Mouse (Mus musculus) CD4-positive helper T cell, adult 2 months (primary cell): ENCODE data around the gene Cramp1l.
"Not testable (repeated sequence)": the region's sequence is repeated elsewhere in the genome, so short reads cannot be mapped to it uniquely, and the experiment has no call there.

ENCODE experiments used
- DNase-seq: peaks from one replicate; pipeline ENCODE4 v3.0.0-alpha.2; 2012; ENCODE audit warnings: low read depth, missing footprints, low spot score

Cramp1l gene

DNA sequence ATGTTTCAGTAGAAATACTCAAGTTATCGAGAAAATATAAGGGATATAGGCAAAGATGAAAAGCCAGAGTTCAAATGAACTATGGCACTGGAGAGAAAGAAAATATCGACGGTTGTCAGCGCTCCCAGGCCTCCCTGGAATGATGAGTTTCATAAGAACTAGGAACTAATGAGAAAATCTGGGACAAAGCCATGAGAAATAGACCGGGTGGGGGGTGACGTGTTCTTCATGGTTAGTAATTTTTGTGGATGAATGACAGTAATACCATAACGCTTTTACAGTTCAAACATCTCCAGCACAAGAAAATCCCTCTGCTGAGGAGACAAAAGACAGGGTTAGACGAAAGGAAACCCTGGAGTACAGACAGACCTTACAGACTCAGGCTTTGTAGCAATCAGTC, 56.2 kb downstream of the Cramp1l start:
- DNase-seq: no peak

DNA sequence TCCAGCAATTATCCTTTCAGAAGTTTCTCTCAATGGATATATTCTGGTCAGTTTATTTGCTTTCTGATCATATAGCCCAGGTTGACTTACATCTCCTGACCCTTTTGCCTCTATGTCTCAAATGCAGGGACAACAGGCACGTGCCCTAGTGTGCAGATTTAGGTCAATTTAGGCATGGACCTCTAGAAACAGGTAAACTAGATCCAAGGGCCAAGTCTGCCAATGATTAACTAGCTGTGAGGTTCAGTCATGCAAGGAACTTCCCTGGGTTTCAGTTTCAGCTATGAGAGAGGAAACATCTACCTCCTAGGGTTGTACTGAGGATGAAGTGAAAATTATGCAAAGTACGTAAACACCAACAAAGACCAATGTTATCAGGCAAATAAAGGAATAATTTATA, 62.3 kb downstream of the Cramp1l start:
- DNase-seq: no peak

DNA sequence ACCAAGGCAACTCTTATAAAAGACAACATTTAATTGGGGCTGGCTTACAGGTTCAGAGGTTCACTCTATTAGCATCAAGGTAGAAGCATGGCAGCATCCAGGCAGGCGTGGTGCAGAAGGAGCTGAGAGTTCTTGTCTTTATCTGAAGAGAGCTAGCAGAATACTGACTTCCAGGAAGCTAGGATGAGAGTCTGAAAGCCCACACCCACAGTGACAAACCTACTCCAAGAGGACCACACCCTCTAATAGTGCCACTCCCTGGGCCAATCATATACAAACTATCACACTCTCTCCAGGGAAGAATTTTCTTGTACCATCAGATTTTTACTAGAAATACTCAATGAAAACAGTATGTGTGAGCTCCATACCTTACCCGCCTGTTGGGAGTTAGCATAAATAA, 64.9 kb downstream of the Cramp1l start:
- DNase-seq: no peak

DNA sequence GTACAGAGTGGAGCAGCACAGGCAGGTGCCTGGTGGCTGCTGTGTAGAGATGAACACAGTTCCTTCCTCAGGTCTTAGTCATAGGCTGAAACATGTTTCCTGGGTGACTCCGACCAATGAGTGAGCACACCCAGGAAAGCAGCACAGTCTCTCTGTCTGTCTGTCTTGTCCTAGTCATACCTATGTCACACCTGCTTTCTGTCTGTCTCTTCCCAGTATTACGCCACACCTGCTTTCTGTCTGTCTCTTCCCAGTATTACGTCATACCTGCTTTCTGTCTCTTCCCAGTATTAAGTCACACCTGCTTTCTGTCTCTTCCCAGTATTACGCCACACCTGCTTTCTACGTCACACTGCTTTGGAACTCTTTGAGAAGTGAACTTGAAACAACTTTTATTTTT, 67.4 kb downstream of the Cramp1l start:
- no peak for DNase-seq

DNA sequence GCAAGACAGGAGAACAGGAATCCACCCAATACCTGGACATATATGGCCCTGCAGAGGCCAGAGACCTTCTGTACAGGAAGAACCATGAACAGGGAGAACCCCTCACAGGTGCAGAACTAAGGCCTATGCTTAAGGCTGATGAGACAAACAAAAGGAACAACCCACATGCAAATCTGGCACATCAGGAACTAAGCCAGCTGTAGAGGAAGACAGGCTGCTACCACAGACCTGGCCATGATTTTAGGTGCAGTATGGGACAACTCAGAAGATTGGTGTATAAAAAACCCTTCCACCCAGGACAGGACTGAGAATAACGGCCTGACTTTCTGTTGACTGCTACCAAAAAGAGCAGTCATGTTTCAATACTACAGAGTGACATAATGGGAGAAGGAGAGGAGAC, 72.0 kb downstream of the Cramp1l start:
- not testable (repeated sequence) for DNase-seq

DNA sequence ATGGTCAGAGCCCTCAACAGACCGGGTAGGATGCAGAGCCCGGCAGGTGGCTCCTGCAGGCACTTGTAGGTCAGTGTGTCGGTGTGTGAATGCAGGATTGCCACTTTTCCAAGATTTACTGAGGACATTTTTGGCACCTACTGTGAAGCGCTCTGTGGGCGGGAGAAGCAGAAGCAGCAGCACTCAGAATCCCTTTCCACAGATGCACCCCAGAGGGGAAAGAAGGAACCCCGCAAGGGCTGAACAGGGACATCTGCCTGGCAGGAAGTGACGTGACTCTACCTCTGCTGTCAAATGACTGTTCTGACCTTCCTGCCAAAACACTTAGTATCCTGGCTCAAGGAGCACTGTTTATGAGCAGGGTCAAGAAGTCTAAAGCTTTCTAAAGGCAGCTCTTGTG, 72.6 kb downstream of the Cramp1l start:
- DNase-seq: no peak

DNA sequence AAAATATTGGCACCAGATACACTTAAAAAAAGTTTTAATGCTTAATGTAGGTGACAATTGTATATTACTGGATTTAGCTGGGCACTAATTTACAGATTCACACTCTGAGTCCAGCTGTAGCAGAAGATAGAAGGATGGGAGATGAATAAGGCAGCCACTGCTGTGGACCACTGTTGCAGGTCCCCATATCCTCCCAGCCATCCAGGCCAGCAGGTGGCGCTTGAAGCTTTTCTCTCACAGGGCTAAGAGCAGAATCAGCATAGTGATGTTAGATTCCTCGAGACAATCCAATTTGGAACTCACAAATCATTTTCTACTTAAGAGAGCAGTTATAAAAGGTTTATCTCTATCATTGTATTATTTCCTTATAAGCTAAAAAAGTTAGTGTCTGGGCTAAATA, 73.1 kb downstream of the Cramp1l start:
- DNase-seq: peak; percentile 26

DNA sequence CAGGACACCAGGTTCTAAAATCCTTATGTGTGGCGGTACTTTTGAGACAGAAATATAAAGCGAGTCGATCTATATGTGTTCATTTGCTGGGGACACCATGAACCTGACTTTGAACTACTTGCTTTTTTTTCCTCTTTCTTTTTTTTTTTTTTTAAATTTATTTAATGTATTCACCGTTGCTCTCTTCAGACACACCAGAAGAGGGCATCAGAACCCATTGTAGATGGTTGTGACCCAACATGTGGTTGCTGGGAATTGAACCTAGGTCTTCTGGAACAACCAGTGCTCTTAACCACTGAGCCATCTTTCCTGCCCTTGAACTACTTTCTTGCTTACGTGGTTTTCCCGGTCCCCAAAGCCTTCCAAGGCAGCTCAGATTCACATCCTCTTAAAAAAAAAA, 78.3 kb downstream of the Cramp1l start:
- peak; percentile 16 for DNase-seq

DNA sequence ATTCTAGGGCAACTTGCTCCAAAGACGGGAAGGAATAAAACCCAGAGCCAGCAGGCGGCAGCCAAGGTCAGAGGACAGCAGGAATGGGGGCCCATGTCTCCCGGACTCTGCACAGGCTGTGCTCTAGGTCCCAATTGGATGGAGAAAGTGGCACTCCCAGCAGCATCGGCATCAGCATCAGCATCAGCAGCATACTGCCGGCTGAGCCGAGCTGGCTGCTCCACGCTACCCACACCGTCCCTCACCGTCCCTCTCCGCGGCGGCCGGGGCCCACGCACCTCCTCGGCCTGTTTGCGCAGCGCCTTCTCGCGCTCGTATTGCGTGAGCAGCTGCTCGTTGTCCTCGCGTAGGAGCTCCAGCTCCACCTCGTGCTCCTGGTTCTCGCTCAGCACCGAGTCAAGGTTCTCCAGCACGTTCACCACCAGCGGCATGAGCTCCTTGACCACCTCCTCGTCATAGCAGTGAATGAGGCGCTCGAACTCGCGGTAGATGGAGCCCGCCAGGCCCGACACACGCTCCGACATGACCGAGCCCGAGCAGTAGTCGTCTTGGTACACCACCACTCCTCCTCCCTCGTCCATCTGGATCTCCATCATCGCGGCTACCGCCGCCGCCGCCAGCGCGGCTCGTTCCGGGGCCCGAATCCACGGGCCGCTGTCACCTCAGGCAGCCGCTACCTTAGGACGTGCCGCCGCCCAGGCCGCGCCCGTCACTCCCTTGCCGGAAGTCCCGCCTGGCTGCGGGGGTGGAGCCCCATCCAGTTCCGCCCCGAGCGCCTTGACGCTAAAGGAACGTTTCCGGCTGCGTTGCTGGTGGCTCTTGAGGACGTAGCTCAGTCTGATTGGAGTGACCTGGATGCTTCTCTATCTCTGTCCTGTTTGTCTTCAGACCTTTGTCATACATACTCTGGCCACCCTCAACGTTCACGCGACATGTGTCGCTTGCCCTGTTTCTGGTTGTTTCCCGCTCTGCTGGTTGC, 79.0 kb downstream of the Cramp1l start, which contains the start of gene Mapk8ip3:
Mapk8ip3 (minus strand) TSS at position 719 of the 979 bp plus-strand sequence.
- DNase-seq: peak; percentile 96

DNA sequence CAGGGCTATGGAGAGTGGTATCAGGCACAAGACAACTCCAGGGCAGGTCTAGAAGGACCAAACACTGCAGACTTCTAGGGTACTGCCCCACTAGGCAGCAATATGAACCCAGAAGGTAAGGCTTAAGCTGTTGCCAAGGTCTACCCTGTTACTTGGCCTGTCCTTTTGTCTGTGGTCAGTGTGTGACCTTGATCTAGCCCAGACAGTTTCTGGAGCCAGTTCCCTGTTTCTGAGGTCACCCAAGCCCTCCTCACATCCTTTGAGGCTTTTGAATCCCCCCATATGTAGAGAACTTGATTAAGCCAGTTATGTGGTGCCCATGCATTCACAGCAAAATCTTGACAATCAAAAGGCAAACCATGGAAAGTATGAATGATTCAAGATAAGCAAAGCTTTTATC, 79.9 kb downstream of the Cramp1l start:
- peak; percentile 10 for DNase-seq

DNA sequence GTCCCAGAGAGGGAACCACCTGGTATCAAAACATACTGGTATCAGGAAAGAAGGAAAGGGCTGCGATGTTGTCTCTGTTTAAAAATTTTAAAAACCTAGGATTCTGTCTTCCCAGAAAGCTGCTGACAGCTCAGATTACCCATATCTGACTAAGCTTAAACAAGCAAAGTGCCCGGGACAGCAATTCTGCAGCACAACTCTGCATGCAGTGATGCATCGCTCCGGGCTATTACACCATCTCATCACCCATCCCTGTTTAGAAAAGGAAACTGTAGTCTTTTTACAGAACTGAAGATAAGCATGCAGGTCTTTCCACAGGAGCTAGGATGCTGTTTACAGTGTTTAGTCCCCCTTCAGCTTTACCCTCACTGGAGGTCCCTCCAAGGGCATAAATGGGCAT, 80.7 kb downstream of the Cramp1l start:
- DNase-seq: no peak

DNA sequence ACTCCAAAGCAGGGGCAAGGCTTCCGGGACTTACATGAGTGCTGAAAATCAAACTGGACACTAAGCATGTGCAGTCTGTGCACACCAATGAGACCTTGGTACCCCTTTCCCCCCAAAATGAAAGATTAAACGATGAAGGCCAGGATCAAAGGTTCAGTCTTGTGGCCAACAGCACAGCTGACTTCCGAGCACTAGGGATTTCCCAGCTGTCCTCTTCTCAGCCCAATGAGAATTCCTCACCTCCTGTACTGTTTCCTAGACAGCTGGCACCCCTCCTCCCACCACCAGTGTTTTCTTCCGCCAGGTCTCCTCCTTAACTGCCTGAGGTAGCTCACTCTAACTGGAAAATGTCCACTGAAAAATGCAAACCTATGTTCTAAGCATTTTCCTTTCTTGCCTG, 82.4 kb downstream of the Cramp1l start:
- DNase-seq: no peak

DNA sequence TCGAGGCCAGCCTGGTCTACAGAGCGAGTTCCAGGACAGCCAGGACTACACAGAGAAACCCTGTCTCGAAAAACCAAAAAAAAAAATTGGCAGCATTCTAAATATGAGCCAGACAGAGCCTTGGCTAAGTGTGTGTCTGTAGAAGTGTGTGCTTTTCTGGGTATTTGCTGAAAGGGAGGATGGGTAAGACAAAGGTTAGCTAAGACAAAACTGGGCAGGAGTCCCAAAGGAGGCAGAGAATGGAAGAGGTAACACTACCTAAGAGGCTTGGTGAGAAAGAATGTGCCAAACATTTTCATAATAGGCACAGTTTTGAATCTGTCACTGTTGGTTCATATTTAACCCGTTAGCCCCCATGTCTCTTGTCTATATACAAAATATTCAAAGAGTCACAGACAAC, 83.2 kb downstream of the Cramp1l start:
- DNase-seq: no peak

DNA sequence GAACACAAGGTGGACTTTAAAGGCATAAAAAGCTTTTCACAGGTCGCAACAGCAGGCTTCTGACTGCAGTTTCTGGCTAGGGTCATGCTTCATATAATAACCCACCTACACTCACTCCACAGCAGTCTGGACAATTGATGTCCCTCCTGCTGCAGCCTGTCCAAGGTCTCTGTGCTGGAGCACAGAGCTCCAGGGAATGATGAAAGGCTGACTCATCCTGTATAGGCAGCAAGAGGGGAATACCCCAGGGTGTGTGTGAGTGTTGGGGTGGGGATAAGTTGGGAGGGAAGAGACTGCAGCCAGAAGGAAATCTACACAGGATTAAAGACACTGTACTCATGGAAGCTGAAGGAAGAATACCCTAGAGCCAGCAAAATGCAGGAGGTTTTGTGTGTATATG, 86.1 kb downstream of the Cramp1l start:
- DNase-seq: no peak

DNA sequence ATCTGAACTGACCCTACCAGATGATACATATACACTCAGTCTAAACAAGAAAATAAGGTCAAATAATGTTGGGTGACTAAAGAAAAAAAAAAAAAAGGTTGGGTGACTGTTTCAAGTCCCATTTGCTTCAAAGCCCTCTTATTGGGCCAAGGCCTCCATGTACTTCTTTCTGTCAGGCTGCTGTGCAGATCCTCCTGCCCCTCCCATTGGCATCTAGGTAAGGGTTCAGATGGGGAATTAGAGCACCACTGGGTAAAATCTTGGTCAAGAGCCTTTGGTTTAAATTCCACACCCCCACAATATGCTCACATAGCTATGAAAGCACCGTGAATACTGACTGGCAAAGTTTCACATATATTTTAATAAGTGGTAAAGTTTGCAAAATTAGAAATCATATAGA, 92.3 kb downstream of the Cramp1l start:
- DNase-seq: no peak

DNA sequence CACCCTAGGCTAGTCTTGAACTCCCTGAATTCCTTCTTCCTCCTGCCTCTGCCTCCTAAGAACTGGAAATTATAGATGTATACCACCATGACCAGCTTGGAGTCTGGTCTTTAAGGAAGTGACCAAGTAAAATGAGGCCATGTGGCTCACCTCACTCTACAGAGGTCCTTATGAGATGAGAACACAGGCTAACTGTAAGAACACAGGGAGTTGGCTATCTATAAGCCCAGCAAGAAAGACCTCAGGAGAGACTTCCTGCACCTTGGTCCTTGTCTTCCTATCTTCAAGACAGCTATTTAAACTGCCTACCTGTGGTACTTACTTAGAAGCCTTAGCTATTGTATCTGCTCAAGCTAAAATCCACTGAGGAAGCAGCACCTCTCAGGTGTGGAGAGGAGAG, 101.6 kb downstream of the Cramp1l start:
- DNase-seq: no peak
